16 mouse cellular contexts compared by ENCODE assay signal in the genomic region with DNA sequence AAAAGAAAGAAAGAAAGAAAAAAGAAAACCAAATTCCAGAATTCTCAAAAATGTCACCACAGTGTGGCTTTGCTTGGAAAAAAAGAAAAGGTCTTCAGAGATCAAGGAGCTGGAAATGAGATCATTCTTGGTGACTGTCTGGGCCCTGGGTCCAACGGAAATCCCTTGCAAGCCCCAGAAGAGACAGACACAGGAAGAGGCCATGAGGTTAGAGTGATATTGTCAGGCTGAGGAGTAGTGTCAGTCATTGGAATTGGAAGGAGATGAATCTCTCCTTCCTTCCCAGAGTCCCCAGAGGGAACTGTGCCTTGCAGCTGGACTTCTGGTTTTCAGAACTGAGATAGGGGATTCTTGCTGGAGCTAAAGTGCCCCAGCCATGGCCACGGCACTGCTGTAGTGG. TPM values are rescaled to one million over a fixed set of nuclear protein-coding genes. Genes with fewer than 3 reads are reported as not detected.
A peak's percentile ranks its signal among the peaks of the same experiment; 100 is the strongest.
DNase-seq lines count a peak whose midpoint lies in the region; ATAC-seq and TF ChIP-seq lines count a peak whose summit lies in the region.
"Had no signal": no experiment of that assay in that cellular context is flagged by ENCODE, and none has a peak within 500 bp of the region (broad histone marks: within the 10 kb centered on the region; RNA-seq: fewer than 3 reads in every experiment).

No protein-coding gene starts in this region.

- H3K4me3 ChIP-seq in heart, embryonic 10.5 days: no peak overlapping the region
- H3K4me3 ChIP-seq in heart, embryonic 12.5 days: no peak overlapping the region
- H3K4me3 ChIP-seq in kidney, postnatal 0 days (replicated peaks; ENCODE audit: low read depth, low read length): no peak overlapping the region
- H3K4me3 ChIP-seq in cortical plate, adult 2 months (ENCODE audit: insufficient read depth, low read length): no peak overlapping the region

- no peak overlapping the region for H3K4me2 ChIP-seq in heart, embryonic 12.5 days
- H3K4me2 ChIP-seq in kidney, postnatal 0 days (ENCODE audit: low read length): no peak overlapping the region

- H3K9me3 ChIP-seq in heart, embryonic 10.5 days: no peaks in the 10 kb centered on the region; the same call in 1 of the 2 replicates
- peaks cover 3% of the 10 kb centered on the region; the same call in 1 of the 2 replicates for H3K9me3 ChIP-seq in heart, embryonic 12.5 days (replicated peaks)
- H3K9me3 ChIP-seq in kidney, postnatal 0 days (replicated peaks; ENCODE audit: low read length): no peaks in the 10 kb centered on the region

- DNase-seq in heart, embryonic 10.5 days (ENCODE audit: low spot score): no peak
- peak; percentile 57 for DNase-seq in kidney, postnatal 0 days (ENCODE audit: low spot score)
- no peak for DNase-seq in kidney, postnatal 36 days
- peak; percentile 69 for DNase-seq in 416B (ENCODE audit: low read depth)
- no peak for DNase-seq in urinary bladder, postnatal 10 days (ENCODE audit: low spot score)
- DNase-seq in T-cell, adult 2 months (ENCODE audit: low spot score): no peak
- DNase-seq: cerebellum, adult 11-12 months; gastrocnemius, postnatal 14 days; kidney, adult 18-20 months; midbrain, embryonic 14.5 days; right cerebral cortex, postnatal 4 days had no signal

- WGBS in heart, embryonic 10.5 days: 48% methylated on average over 2 of the region's 2 CpGs
- 43% methylated on average over 2 of the region's 2 CpGs for WGBS in heart, embryonic 12.5 days
- WGBS in kidney, postnatal 0 days: 36% methylated on average over 2 of the region's 2 CpGs

- no peak for ATAC-seq in heart, embryonic 12.5 days (ENCODE audit: insufficient number of reproducible peaks, low FRiP score)
- no peak for ATAC-seq in kidney, postnatal 0 days (replicated peaks; ENCODE audit: low FRiP score, low read depth)
- ATAC-seq: forebrain, embryonic 16.5 days had no signal

- TF ChIP-seq POLR2A in cortical plate, adult 2 months (IDR thresholded peaks at IDR 0.05; ENCODE audit: extremely low read depth, insufficient read depth, low read length): no peak

- H3K27me3 ChIP-seq in heart, embryonic 10.5 days (ENCODE audit: insufficient read depth, poor library complexity, severe bottlenecking): peaks cover 33% of the 10 kb centered on the region; the same call in 1 of the 2 replicates
- H3K27me3 ChIP-seq in heart, embryonic 12.5 days (replicated peaks): peaks cover 17% of the 10 kb centered on the region
- H3K27me3 ChIP-seq in kidney, postnatal 0 days (ENCODE audit: insufficient read depth, low read length): no peaks in the 10 kb centered on the region

- no peaks in the 10 kb centered on the region for H3K36me3 ChIP-seq in heart, embryonic 10.5 days
- no peaks in the 10 kb centered on the region for H3K36me3 ChIP-seq in heart, embryonic 12.5 days
- H3K36me3 ChIP-seq in kidney, postnatal 0 days (ENCODE audit: insufficient read depth, low read length): no peaks in the 10 kb centered on the region

- no peak for TF ChIP-seq CTCF in kidney, postnatal 0 days (IDR thresholded peaks at IDR 0.05; ENCODE audit: low read depth)
- TF ChIP-seq CTCF in cortical plate, adult 2 months (IDR thresholded peaks at IDR 0.05; ENCODE audit: extremely low read depth, insufficient read depth, low read length): no peak

- no peak overlapping the region for H3K9ac ChIP-seq in heart, embryonic 12.5 days
- no peak overlapping the region for H3K9ac ChIP-seq in kidney, postnatal 0 days (ENCODE audit: low read depth, low read length)
- H3K9ac ChIP-seq: liver, embryonic 14.5 days had no signal

- H3K27ac ChIP-seq in heart, embryonic 10.5 days: 0 out of 2 replicates have a peak overlapping the region, but pooled peaks have one; percentile 56
- no peak overlapping the region for H3K27ac ChIP-seq in heart, embryonic 12.5 days (ENCODE audit: poor library complexity, severe bottlenecking)
- H3K27ac ChIP-seq in kidney, postnatal 0 days: peak overlapping the region; percentile 43; the same call in 1 of the 2 replicates
- H3K27ac ChIP-seq in cortical plate, adult 2 months (ENCODE audit: insufficient read depth, low read length): peak overlapping the region; percentile 7; the same call in 1 of the 2 replicates
- H3K27ac ChIP-seq: liver, embryonic 14.5 days had no signal

- H3K4me1 ChIP-seq in heart, embryonic 10.5 days: peaks cover 29% of the 10 kb centered on the region
- peaks cover 20% of the 10 kb centered on the region for H3K4me1 ChIP-seq in heart, embryonic 12.5 days (replicated peaks)
- H3K4me1 ChIP-seq in kidney, postnatal 0 days (replicated peaks; ENCODE audit: insufficient read depth, low read length): peaks cover 4% of the 10 kb centered on the region; the same call in 1 of the 2 replicates
- no peaks in the 10 kb centered on the region for H3K4me1 ChIP-seq in cortical plate, adult 2 months (ENCODE audit: control insufficient read depth, insufficient read depth, low read length)

RNA-seq across cellular contexts. Expression of a gene that starts 31.2 kb away (rescaled TPM):
- polyA plus RNA-seq in heart, embryonic 10.5 days (2016; fragmentation: Nextera tagmentation; extraction: Ambion mirVana): 249 and 314 TPM in 2 replicates
- 168 and 183 TPM in 2 replicates for polyA plus RNA-seq in heart, embryonic 12.5 days (2016; fragmentation: Nextera tagmentation; extraction: Ambion mirVana)
- polyA plus RNA-seq in kidney, postnatal 0 days (2015; fragmentation: Nextera tagmentation; extraction: Ambion mirVana): 210 and 213 TPM in 2 replicates
- 51.2 and 52.1 TPM in 2 replicates for polyA plus RNA-seq in cortical plate, adult 2 months (2012; rRNA removed)

RNA-seq across cellular contexts. Expression of a gene that starts 31.5 kb away (rescaled TPM):
- polyA plus RNA-seq in heart, embryonic 10.5 days (2016; fragmentation: Nextera tagmentation; extraction: Ambion mirVana): 1,295 and 1,617 TPM in 2 replicates
- 1,676 and 1,716 TPM in 2 replicates for polyA plus RNA-seq in heart, embryonic 12.5 days (2016; fragmentation: Nextera tagmentation; extraction: Ambion mirVana)
- 2,057 and 2,086 TPM in 2 replicates for polyA plus RNA-seq in kidney, postnatal 0 days (2015; fragmentation: Nextera tagmentation; extraction: Ambion mirVana)
- 2,189 and 2,300 TPM in 2 replicates for polyA plus RNA-seq in cortical plate, adult 2 months (2012; rRNA removed)

RNA-seq across cellular contexts. Expression of a gene that starts 31.7 kb away (rescaled TPM):
- 1.9 and 2.8 TPM in 2 replicates for polyA plus RNA-seq in heart, embryonic 10.5 days (2016; fragmentation: Nextera tagmentation; extraction: Ambion mirVana)
- polyA plus RNA-seq in heart, embryonic 12.5 days (2016; fragmentation: Nextera tagmentation; extraction: Ambion mirVana): 0.72 TPM in 1 of 2 replicates, not detected in the other
- 3.2 and 4.0 TPM in 2 replicates for polyA plus RNA-seq in kidney, postnatal 0 days (2015; fragmentation: Nextera tagmentation; extraction: Ambion mirVana)
- 1.5 and 1.9 TPM in 2 replicates for polyA plus RNA-seq in cortical plate, adult 2 months (2012; rRNA removed)

RNA-seq across cellular contexts. Expression of a gene that starts 36.6 kb away (rescaled TPM):
- polyA plus RNA-seq in heart, embryonic 10.5 days (2016; fragmentation: Nextera tagmentation; extraction: Ambion mirVana): 2.1 and 4.5 TPM in 2 replicates
- 4.9 and 5.6 TPM in 2 replicates for polyA plus RNA-seq in heart, embryonic 12.5 days (2016; fragmentation: Nextera tagmentation; extraction: Ambion mirVana)
- polyA plus RNA-seq in kidney, postnatal 0 days (2015; fragmentation: Nextera tagmentation; extraction: Ambion mirVana): 15.7 TPM in 2 replicates
- polyA plus RNA-seq in cortical plate, adult 2 months (2012; rRNA removed): 4.1 and 4.8 TPM in 2 replicates
- polyA plus RNA-seq: C2C12 had no signal

RNA-seq across cellular contexts. Expression of a gene that starts 52.1 kb away (rescaled TPM):
- polyA plus RNA-seq in heart, embryonic 10.5 days (2016; fragmentation: Nextera tagmentation; extraction: Ambion mirVana): 4.6 and 7.7 TPM in 2 replicates
- 3.5 and 6.7 TPM in 2 replicates for polyA plus RNA-seq in heart, embryonic 12.5 days (2016; fragmentation: Nextera tagmentation; extraction: Ambion mirVana)
- 2.2 and 2.6 TPM in 2 replicates for polyA plus RNA-seq in kidney, postnatal 0 days (2015; fragmentation: Nextera tagmentation; extraction: Ambion mirVana)
- 10.8 and 11.0 TPM in 2 replicates for polyA plus RNA-seq in cortical plate, adult 2 months (2012; rRNA removed)

Comparison
In these comparisons a context has a peak if more than half of its experiments do, and no peak if none do; other contexts are left out.
1. DNase-seq: peak in kidney, postnatal 0 days (single experiment) and 416B (single experiment); none in heart, embryonic 10.5 days (single experiment), kidney, postnatal 36 days (0 of 2), urinary bladder, postnatal 10 days (single experiment) and T-cell, adult 2 months (single experiment).